Comparison of ENCODE assay signal across 10 mouse cellular contexts in genomic region chr11:85758891-85759290, GRCm38 (mm10).
"Had no signal": no experiment of that assay in that cellular context is flagged by ENCODE, and none has a peak within 500 bp of the region (broad histone marks: within the 10 kb centered on the region; RNA-seq: fewer than 3 reads in every experiment).

No protein-coding gene starts in this region.

- H3K9ac ChIP-seq: hindbrain, embryonic 12.5 days; intestine, embryonic 15.5 days; midbrain, embryonic 13.5 days had no signal

- H3K4me2 ChIP-seq: hindbrain, embryonic 12.5 days; intestine, embryonic 15.5 days; midbrain, embryonic 13.5 days had no signal

- H3K27me3 ChIP-seq: hindbrain, embryonic 12.5 days; intestine, embryonic 15.5 days had no signal

- H3K27ac ChIP-seq: hindbrain, embryonic 12.5 days; intestine, embryonic 15.5 days; macrophage; midbrain, embryonic 13.5 days had no signal

- H3K4me3 ChIP-seq: hindbrain, embryonic 12.5 days; intestine, embryonic 15.5 days; midbrain, embryonic 13.5 days had no signal

- H3K9me3 ChIP-seq: hindbrain, embryonic 12.5 days; intestine, embryonic 15.5 days; midbrain, embryonic 13.5 days had no signal

- DNase-seq: kidney, adult 18-20 months; kidney, postnatal 25 days; left cerebral cortex, postnatal 4 days; lung, adult 2 months; right cerebral cortex, postnatal 25 days; thymus, postnatal 36 days had no signal

- H3K36me3 ChIP-seq: hindbrain, embryonic 12.5 days; intestine, embryonic 15.5 days; midbrain, embryonic 13.5 days had no signal

- ATAC-seq: intestine, embryonic 15.5 days; midbrain, embryonic 13.5 days had no signal
